Mouse (Mus musculus): ENCODE measurements around the gene Psmd4. TPM values are rescaled to one million over a fixed set of nuclear protein-coding genes. Genes with fewer than 3 reads are reported as not detected.

Psmd4 gene
- total RNA-seq, 1 experiment = 291 TPM

DNA sequence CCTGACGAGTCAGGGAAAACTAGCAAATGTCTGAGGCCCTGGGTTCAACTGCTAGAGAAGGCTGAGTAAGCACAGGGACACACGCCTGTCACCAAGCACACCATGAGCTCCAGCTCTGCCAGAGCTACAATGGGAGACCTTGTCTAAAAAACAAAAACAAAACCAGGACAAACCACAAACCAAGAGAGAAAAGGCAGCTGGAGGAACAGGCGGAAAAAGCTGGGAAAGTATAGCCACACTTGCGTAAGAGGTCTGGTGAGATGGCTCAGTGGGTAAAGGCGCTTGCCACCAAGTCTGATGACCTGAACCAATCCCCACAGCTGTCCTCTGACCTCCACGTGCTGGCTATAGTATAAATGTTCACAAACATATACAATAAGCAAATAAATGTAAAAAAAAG lies 23.7 kb upstream of the Psmd4 start:
- H3K36me3 ChIP-seq (ENCODE audit: control insufficient read depth, insufficient read depth, low read length, poor library complexity, severe bottlenecking) = peaks cover 56% of the 10 kb centered on the region
- DNase-seq (ENCODE audit: low read depth, low spot score) = no peak
- no peak overlapping the region for H3K4me3 ChIP-seq (ENCODE audit: insufficient read depth in 1 of 2, low read depth in 1 of 2, low read length in 2 of 2, poor library complexity in 1 of 2, severe bottlenecking in 1 of 2)
- TF ChIP-seq ZC3H11A (IDR thresholded peaks at IDR 0.05; ENCODE audit: borderline replicate concordance, low read depth, low read length) (no peak), HCFC1 (IDR thresholded peaks at IDR 0.05; ENCODE audit: borderline replicate concordance, insufficient read depth, low read length) (no peak), CHD2 (IDR thresholded peaks at IDR 0.05; ENCODE audit: low read depth, low read length) (no peak), MAFK (IDR thresholded peaks at IDR 0.05; ENCODE audit: insufficient read depth, low read depth, low read length) (no peak), ZNF384 (IDR thresholded peaks at IDR 0.05; ENCODE audit: low read depth, low read length) (no peak)
- no peaks in the 10 kb centered on the region for H3K4me1 ChIP-seq (ENCODE audit: control insufficient read depth in 2 of 2, insufficient read depth in 2 of 2, low read length in 2 of 2, poor library complexity in 1 of 2)
- in situ Hi-C loops (cut with MboI; ENCODE audit: low sequenced_read_pairs in 2 of 2, unreplicated experiment in 2 of 2) = no loop called here
- H3K9ac ChIP-seq (ENCODE audit: insufficient read depth, low read depth, low read length, poor library complexity, severe bottlenecking) = no peak overlapping the region
- H3K9me3 ChIP-seq (ENCODE audit: control insufficient read depth, insufficient read depth, low read depth, low read length) = no peaks in the 10 kb centered on the region
- H3K27ac ChIP-seq (ENCODE audit: insufficient read depth, low read depth, low read length, poor library complexity, severe bottlenecking) = 0 out of 2 replicates have a peak overlapping the region, but pooled peaks have one; percentile 37

DNA sequence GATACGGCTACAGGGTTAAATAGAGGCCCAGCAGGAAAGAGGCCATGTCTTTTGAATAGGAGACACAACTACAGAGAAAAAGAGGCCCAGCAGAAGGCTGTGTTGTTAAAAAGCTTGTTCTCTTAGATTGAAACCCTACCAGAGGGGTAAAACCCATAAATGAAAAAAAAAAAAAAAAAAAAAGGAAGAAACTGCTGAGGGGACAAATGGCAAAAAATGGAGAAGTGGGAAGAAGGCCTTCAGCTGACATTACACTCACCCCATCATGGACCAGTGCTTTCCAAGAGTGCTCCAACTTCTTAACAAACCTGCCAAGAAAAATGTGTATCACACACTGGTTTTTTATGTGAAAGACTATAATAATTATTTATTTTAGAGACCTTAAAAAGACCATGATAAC lies 23.1 kb upstream of the Psmd4 start:
- no peak for DNase-seq (ENCODE audit: low read depth, low spot score)
- Histone ChIP-seq H3K4me3 (ENCODE audit: insufficient read depth in 1 of 2, low read depth in 1 of 2, low read length in 2 of 2, poor library complexity in 1 of 2, severe bottlenecking in 1 of 2) (no peak overlapping the region), H3K9me3 (ENCODE audit: control insufficient read depth, insufficient read depth, low read depth, low read length) (no peaks in the 10 kb centered on the region), H3K4me1 (ENCODE audit: control insufficient read depth in 2 of 2, insufficient read depth in 2 of 2, low read length in 2 of 2, poor library complexity in 1 of 2) (no peaks in the 10 kb centered on the region), H3K36me3 (ENCODE audit: control insufficient read depth, insufficient read depth, low read length, poor library complexity, severe bottlenecking) (peaks cover 57% of the 10 kb centered on the region), H3K9ac (ENCODE audit: insufficient read depth, low read depth, low read length, poor library complexity, severe bottlenecking) (no peak overlapping the region), H3K27ac (ENCODE audit: insufficient read depth, low read depth, low read length, poor library complexity, severe bottlenecking) (no peak overlapping the region)
- in situ Hi-C loops (cut with MboI; ENCODE audit: low sequenced_read_pairs in 2 of 2, unreplicated experiment in 2 of 2) = no loop called here
- TF ChIP-seq CHD2 (IDR thresholded peaks at IDR 0.05; ENCODE audit: low read depth, low read length) (no peak), MAFK (IDR thresholded peaks at IDR 0.05; ENCODE audit: insufficient read depth, low read depth, low read length) (no peak), ZC3H11A (IDR thresholded peaks at IDR 0.05; ENCODE audit: borderline replicate concordance, low read depth, low read length) (no peak), HCFC1 (IDR thresholded peaks at IDR 0.05; ENCODE audit: borderline replicate concordance, insufficient read depth, low read length) (no peak), ZNF384 (IDR thresholded peaks at IDR 0.05; ENCODE audit: low read depth, low read length) (no peak)

DNA sequence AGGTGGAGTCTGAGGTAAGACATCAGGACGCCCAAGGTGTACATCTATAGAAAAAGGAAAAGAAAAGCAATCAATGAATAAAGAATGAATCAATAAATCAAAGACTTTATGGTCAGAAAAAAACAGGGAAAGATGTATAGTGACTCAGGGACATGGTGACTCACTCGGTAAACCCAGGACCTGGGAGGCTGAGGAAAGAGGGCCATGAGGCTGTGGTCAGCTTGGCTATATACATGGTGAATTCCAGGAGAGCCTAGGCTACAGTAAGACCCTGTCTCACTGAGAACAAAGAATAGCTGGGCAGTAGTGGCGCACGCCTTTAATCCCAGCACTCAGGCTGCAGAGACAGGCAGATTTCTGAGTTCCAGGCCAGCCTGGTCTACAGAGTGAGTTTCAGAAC lies 21.3 kb upstream of the Psmd4 start:
- Histone ChIP-seq H3K9ac (ENCODE audit: insufficient read depth, low read depth, low read length, poor library complexity, severe bottlenecking) (no peak overlapping the region), H3K9me3 (ENCODE audit: control insufficient read depth, insufficient read depth, low read depth, low read length) (no peaks in the 10 kb centered on the region), H3K4me3 (ENCODE audit: insufficient read depth in 1 of 2, low read depth in 1 of 2, low read length in 2 of 2, poor library complexity in 1 of 2, severe bottlenecking in 1 of 2) (no peak overlapping the region), H3K36me3 (ENCODE audit: control insufficient read depth, insufficient read depth, low read length, poor library complexity, severe bottlenecking) (peaks cover 59% of the 10 kb centered on the region), H3K27ac (ENCODE audit: insufficient read depth, low read depth, low read length, poor library complexity, severe bottlenecking) (no peak overlapping the region), H3K4me1 (ENCODE audit: control insufficient read depth in 2 of 2, insufficient read depth in 2 of 2, low read length in 2 of 2, poor library complexity in 1 of 2) (no peaks in the 10 kb centered on the region)
- DNase-seq (ENCODE audit: low read depth, low spot score) = no peak
- TF ChIP-seq MAFK (IDR thresholded peaks at IDR 0.05; ENCODE audit: insufficient read depth, low read depth, low read length) (no peak), ZC3H11A (IDR thresholded peaks at IDR 0.05; ENCODE audit: borderline replicate concordance, low read depth, low read length) (no peak), ZNF384 (IDR thresholded peaks at IDR 0.05; ENCODE audit: low read depth, low read length) (no peak), CHD2 (IDR thresholded peaks at IDR 0.05; ENCODE audit: low read depth, low read length) (no peak)
- in situ Hi-C loops (cut with MboI; ENCODE audit: low sequenced_read_pairs in 2 of 2, unreplicated experiment in 2 of 2) = no loop called here

DNA sequence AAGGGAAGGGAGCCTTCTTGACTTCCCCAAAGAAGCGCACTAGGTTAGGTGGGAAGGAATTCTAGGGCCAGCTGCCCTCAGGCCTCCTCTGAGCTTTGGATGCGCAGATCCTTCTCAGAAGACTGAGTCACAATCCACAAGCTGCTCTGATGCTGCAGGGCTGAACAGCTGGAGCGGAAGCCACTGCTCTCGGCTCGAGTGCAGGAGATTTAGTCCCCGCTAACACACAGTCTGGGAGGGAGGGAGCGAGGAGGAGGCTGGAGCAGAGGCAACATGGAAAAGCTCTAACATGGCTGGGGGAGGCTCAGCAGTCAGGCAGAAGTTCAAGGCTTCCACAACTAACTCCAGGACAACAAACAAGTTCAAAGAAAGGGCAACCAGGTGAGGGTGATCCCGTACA lies 15.7 kb upstream of the Psmd4 start:
- H3K4me1 ChIP-seq (ENCODE audit: control insufficient read depth in 2 of 2, insufficient read depth in 2 of 2, low read length in 2 of 2, poor library complexity in 1 of 2) = 0 out of 4 replicates have a peak, but pooled peaks cover 0 to 2% of the 10 kb centered on the region in 2 experiments
- no peak overlapping the region for H3K9ac ChIP-seq (ENCODE audit: insufficient read depth, low read depth, low read length, poor library complexity, severe bottlenecking)
- no peak for TF ChIP-seq CHD2 (IDR thresholded peaks at IDR 0.05; ENCODE audit: low read depth, low read length)
- TF ChIP-seq MAFK (IDR thresholded peaks at IDR 0.05; ENCODE audit: insufficient read depth, low read depth, low read length) = no peak
- TF ChIP-seq ZC3H11A (IDR thresholded peaks at IDR 0.05; ENCODE audit: borderline replicate concordance, low read depth, low read length) = no peak
- TF ChIP-seq ZNF384 (IDR thresholded peaks at IDR 0.05; ENCODE audit: low read depth, low read length) = no peak
- TF ChIP-seq HCFC1 (IDR thresholded peaks at IDR 0.05; ENCODE audit: borderline replicate concordance, insufficient read depth, low read length) = no peak
- in situ Hi-C loops (cut with MboI; ENCODE audit: low sequenced_read_pairs in 2 of 2, unreplicated experiment in 2 of 2) = no loop called here
- peaks cover 33% of the 10 kb centered on the region for H3K36me3 ChIP-seq (ENCODE audit: control insufficient read depth, insufficient read depth, low read length, poor library complexity, severe bottlenecking)
- no peak overlapping the region for H3K27ac ChIP-seq (ENCODE audit: insufficient read depth, low read depth, low read length, poor library complexity, severe bottlenecking)
- no peak for DNase-seq (ENCODE audit: low read depth, low spot score)
- H3K4me3 ChIP-seq (ENCODE audit: insufficient read depth in 1 of 2, low read depth in 1 of 2, low read length in 2 of 2, poor library complexity in 1 of 2, severe bottlenecking in 1 of 2) = no peak overlapping the region
- H3K9me3 ChIP-seq (ENCODE audit: control insufficient read depth, insufficient read depth, low read depth, low read length) = no peaks in the 10 kb centered on the region

DNA sequence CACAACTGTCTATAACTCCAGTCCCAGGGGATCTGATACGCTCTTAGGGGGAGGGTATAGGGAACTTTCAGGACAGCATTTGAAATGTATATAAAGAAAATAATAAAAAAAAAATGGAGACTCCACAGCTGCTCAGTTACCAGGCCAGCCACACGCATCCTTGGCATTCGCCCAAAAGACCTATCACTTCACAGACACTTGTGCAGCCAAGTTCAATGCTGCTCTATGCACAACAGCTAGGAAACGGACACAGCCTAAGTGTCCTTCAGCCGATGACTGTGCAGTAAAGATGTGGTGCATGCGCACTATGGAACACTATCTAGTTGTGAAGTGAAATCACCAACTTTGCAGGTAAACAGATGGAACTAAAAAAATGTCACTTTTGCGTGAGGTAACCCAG lies 13.9 kb upstream of the Psmd4 start:
- in situ Hi-C loops (cut with MboI; ENCODE audit: low sequenced_read_pairs in 2 of 2, unreplicated experiment in 2 of 2) = no loop called here
- no peak overlapping the region for H3K9ac ChIP-seq (ENCODE audit: insufficient read depth, low read depth, low read length, poor library complexity, severe bottlenecking)
- no peak for TF ChIP-seq CHD2 (IDR thresholded peaks at IDR 0.05; ENCODE audit: low read depth, low read length)
- TF ChIP-seq HCFC1 (IDR thresholded peaks at IDR 0.05; ENCODE audit: borderline replicate concordance, insufficient read depth, low read length) = no peak
- no peak for TF ChIP-seq MAFK (IDR thresholded peaks at IDR 0.05; ENCODE audit: insufficient read depth, low read depth, low read length)
- no peak for TF ChIP-seq ZNF384 (IDR thresholded peaks at IDR 0.05; ENCODE audit: low read depth, low read length)
- TF ChIP-seq ZC3H11A (IDR thresholded peaks at IDR 0.05; ENCODE audit: borderline replicate concordance, low read depth, low read length) = no peak
- DNase-seq (ENCODE audit: low read depth, low spot score) = no peak
- no peaks in the 10 kb centered on the region for H3K9me3 ChIP-seq (ENCODE audit: control insufficient read depth, insufficient read depth, low read depth, low read length)
- H3K4me1 ChIP-seq (ENCODE audit: control insufficient read depth in 2 of 2, insufficient read depth in 2 of 2, low read length in 2 of 2, poor library complexity in 1 of 2) = peaks cover 0 to 4% of the 10 kb centered on the region in 2 experiments; a peak in 1 of 4 replicates
- H3K4me3 ChIP-seq (ENCODE audit: insufficient read depth in 1 of 2, low read depth in 1 of 2, low read length in 2 of 2, poor library complexity in 1 of 2, severe bottlenecking in 1 of 2) = no peak overlapping the region
- H3K36me3 ChIP-seq (ENCODE audit: control insufficient read depth, insufficient read depth, low read length, poor library complexity, severe bottlenecking) = peaks cover 22% of the 10 kb centered on the region
- H3K27ac ChIP-seq (ENCODE audit: insufficient read depth, low read depth, low read length, poor library complexity, severe bottlenecking) = no peak overlapping the region

Measured in ES-E14 (cell line).